Mouse (Mus musculus): ENCODE data around the gene Rapgef6.

GRCm38 (mm10) chr11:54718601-54719000 lies 196.0 kb downstream of the Rapgef6 start:
- TF ChIP-seq CTCF (IDR thresholded peaks at IDR 0.05; ENCODE audit: extremely low read depth, insufficient read depth, low read length): no peak
- TF ChIP-seq POLR2A (IDR thresholded peaks at IDR 0.05; ENCODE audit: extremely low read depth, insufficient read depth, low read length): no peak

All from cortical plate, adult 2 months (tissue).